Mouse (Mus musculus) lung, adult 2 months (tissue): ENCODE measurements around the gene Fads2.

Experiments
- CTCF ChIP-seq: fragments of 200-500 bp; IDR thresholded peaks from 2 replicates; pipeline ENCODE4 v1.5.1; 2011; ENCODE audit warnings: mild to moderate bottlenecking, low read length, control low read depth; ENCODE audit not compliant: insufficient read depth
- POLR2A ChIP-seq: fragments of 200-500 bp; IDR thresholded peaks from 2 replicates; pipeline ENCODE4 v1.6.1; 2011; ENCODE audit warnings: low read depth, mild to moderate bottlenecking, control low read depth, low read length, borderline replicate concordance; ENCODE audit errors: extremely low read depth

GRCm38 (mm10) chr19:10149189-10149588 is 47.6 kb upstream of the Fads2 start:
- TF ChIP-seq POLR2A: no peak
- TF ChIP-seq CTCF: no peak
